Mouse (Mus musculus) kidney, embryonic 15.5 days (tissue): ENCODE measurements around the gene Os9. TPM values are rescaled to one million over a fixed set of nuclear protein-coding genes. Genes with fewer than 3 reads are reported as not detected.

Experiments
- ATAC-seq: fragments of 200-750 bp; cut with Nextera tagmentation; replicated peaks from 2 replicates; pipeline ENCODE4 v1.8.0; 2017; ENCODE audit warnings: moderate TSS enrichment; ENCODE audit not compliant: low FRiP score
- H3K27ac ChIP-seq: fragments of 300-500 bp; sonication (generic); 2 replicates; pipeline ENCODE4 v1.5.1; 2015; ENCODE audit warnings: mild to moderate bottlenecking, inconsistent platforms
- H3K27me3 ChIP-seq: fragments of 300-500 bp; sonication (generic); 2 replicates; pipeline ENCODE4 v1.6.1; 2015; ENCODE audit warnings: inconsistent platforms
- H3K36me3 ChIP-seq: fragments of 300-500 bp; sonication (generic); 2 replicates; pipeline ENCODE4 v1.6.1; 2015; ENCODE audit warnings: inconsistent platforms
- H3K4me1 ChIP-seq: fragments of 300-500 bp; sonication (generic); 2 replicates; pipeline ENCODE4 v1.6.1; 2015; ENCODE audit warnings: inconsistent platforms
- H3K4me2 ChIP-seq: fragments of 300-500 bp; sonication (generic); 2 replicates; pipeline ENCODE4 v1.6.1; 2015; ENCODE audit warnings: moderate library complexity, mild to moderate bottlenecking, inconsistent platforms
- H3K4me3 ChIP-seq: fragments of 300-500 bp; sonication (generic); replicated peaks from 2 replicates; pipeline ENCODE4 v1.5.1; 2015; ENCODE audit warnings: mild to moderate bottlenecking, inconsistent platforms
- H3K9ac ChIP-seq: fragments of 300-500 bp; sonication (generic); 2 replicates; pipeline ENCODE4 v1.6.1; 2015; ENCODE audit warnings: mild to moderate bottlenecking, inconsistent platforms
- H3K9me3 ChIP-seq: fragments of 300-500 bp; sonication (generic); replicated peaks from 2 replicates; pipeline ENCODE4 v1.6.1; 2016; ENCODE audit warnings: inconsistent platforms
- WGBS: fragments of 180-500 bp; shearing (Covaris S2); methylation state at CpG from one replicate; pipeline ENCODE4 v1.1.7; 2015; ENCODE audit warnings: mixed read lengths; 5-methylcytosine and 5-hydroxymethylcytosine counted together
- polyA plus RNA-seq: library from polyadenylated mRNA; unstranded; fragments of >200 nt; fragmentation: Nextera tagmentation; extraction: Ambion mirVana; gene quantifications from 2 replicates; pipeline ENCODE4 v1.2.1, GENCODE M21; 2015

Gene Os9
- polyA plus RNA-seq, 1 experiment from 2014 or later = 94.0 TPM

DNA sequence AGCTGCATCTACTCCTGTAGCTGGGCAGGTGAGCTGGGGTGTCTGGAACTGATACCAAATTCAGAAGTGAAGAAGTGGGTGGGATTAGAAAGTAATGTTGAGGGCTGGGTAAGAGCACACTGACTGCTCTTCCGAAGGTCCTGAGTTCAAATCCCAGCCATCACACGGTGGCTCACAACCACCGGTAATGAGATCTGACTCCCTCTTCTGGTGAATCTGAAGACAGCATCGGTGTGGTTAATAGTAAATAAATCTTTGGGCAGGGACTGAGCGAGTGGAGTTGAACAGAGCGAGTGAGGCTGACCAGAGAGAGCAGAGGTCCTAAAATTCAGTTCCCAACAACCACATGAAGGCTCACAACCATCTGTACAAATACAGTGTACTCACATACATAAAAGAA, 35.3 kb downstream of the Os9 start:
- Histone ChIP-seq H3K4me2 (no peak overlapping the region), H3K9me3 (no peaks in the 10 kb centered on the region), H3K27ac (no peak overlapping the region), H3K4me3 (no peak overlapping the region), H3K4me1 (peaks cover 23% of the 10 kb centered on the region), H3K9ac (no peak overlapping the region), H3K27me3 (peaks cover 92% of the 10 kb centered on the region), H3K36me3 (no peaks in the 10 kb centered on the region)
- 70% methylated on average over 6 of the region's 6 CpGs for WGBS
- ATAC-seq = no peak

DNA sequence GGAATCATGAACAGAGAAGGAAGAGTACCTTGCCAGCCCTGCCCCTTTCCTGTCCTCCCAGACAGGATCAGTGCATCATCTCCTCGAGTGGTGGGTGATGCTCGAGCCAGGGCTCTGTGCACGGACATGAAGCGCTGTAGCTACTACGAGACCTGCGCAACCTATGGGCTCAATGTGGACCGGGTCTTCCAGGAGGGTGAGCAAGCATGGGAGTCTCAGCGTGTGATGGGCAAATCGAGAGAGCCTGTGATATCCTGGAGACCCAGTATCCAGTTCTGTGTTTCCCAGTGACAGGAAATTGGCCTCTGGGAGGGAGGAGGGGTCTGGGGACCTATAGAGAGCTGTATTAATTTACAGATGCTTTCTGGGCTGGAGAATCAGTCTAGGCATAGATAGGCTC, 35.9 kb downstream of the Os9 start:
- H3K9ac ChIP-seq = no peak overlapping the region
- WGBS = 82% methylated on average over 9 of the region's 9 CpGs

DNA sequence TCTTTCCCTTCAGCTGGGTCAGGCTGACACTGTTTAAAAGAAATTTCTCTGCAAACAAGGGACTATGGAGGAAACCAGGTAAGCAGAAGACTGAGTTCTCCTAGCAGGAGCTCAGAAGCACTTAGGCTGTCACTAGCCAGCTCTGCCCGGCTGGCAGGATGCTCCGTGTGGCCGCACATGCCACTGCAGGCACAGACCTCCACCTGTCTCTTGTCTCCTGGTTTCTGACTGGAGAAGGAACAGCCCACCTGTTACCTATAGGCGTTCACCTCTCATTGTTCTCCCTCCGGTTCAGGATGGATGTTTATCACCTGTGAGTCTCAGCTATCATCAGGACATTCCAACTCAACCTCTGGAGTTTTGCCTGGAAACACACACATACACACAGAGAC, 37.0 kb downstream of the Os9 start:
- H3K4me3 ChIP-seq = no peak overlapping the region
- no peaks in the 10 kb centered on the region for H3K36me3 ChIP-seq
- H3K4me1 ChIP-seq = peaks cover 38% of the 10 kb centered on the region
- ATAC-seq = no peak
- H3K27me3 ChIP-seq = peaks cover 92% of the 10 kb centered on the region
- 28% methylated on average over 5 of the region's 5 CpGs for WGBS
- H3K9ac ChIP-seq = no peak overlapping the region
- no peak overlapping the region for H3K4me2 ChIP-seq
- H3K9me3 ChIP-seq = no peaks in the 10 kb centered on the region
- H3K27ac ChIP-seq = no peak overlapping the region

More for the DNA sequence above, 35.9 kb downstream of the Os9 start:
- Histone ChIP-seq H3K36me3 (no peaks in the 10 kb centered on the region), H3K4me2 (no peak overlapping the region), H3K4me3 (no peak overlapping the region), H3K4me1 (peaks cover 26% of the 10 kb centered on the region), H3K27me3 (peaks cover 92% of the 10 kb centered on the region), H3K9me3 (no peaks in the 10 kb centered on the region), H3K27ac (no peak overlapping the region)
- no peak for ATAC-seq

DNA sequence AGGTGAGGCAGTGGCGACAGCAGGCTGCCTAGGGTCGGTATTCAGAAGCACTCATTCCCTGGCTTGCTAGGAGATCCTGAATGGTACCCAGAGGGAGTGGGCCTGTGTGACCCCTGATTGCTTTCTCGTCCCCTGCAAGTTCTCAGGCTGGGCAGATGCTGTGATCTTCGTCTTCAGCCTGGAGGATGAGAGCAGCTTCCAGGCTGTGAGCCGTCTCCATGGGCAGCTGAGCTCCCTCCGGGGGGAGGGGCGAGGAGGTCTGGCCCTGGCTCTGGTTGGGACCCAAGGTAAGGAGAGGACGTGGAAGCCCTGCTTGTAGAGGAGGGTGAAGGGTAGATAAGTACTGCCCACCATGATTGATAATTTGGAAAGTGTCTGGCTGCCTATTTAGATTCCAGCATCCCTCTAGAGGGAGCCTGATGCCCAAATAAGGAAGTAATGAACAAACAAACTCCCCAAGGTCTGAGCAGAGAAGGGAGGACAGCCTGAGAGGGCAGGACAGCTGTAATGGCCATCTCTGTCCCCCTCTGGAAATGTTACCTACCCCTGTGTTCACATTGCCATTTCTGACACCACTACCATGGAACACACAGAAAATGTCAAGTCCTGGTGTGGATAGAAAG, 37.5 kb downstream of the Os9 start:
- H3K4me3 ChIP-seq = no peak overlapping the region
- peaks cover 43% of the 10 kb centered on the region for H3K4me1 ChIP-seq
- no peak for ATAC-seq
- H3K9ac ChIP-seq = no peak overlapping the region
- H3K9me3 ChIP-seq = no peaks in the 10 kb centered on the region
- peaks cover 93% of the 10 kb centered on the region for H3K27me3 ChIP-seq
- H3K27ac ChIP-seq = no peak overlapping the region
- H3K4me2 ChIP-seq = no peak overlapping the region
- H3K36me3 ChIP-seq = no peaks in the 10 kb centered on the region
- 27% methylated on average over 8 of the region's 8 CpGs for WGBS

DNA sequence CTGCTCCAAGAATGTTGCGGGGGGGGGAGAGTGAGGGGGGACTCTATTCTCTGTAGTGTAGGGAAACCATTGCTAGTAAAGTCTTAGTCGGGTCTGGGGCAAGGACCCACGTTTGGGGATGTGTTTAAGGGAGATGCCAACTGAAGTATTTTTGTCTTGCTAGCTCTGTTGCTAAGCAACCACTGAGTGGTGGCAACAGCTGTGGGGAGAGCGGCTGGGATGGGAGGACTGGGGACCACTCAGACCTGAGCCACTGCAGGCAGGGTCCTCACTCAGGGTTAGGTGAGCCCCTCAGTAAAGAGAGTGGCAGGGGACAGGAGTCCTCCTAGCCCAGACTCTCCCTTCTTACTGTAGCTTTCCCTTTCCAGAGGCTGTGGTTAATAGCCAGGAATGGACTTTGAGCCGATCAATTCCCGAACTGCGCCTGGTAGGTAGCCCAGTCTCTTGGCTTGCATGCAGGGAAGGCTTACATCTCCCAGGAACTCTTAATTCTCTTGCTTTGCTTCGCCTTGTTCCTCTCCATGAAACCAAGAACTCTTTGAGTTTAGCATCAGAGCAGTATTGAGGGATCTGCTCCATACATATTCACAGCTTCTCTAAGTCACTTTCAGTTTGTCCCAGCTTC, 38.8 kb downstream of the Os9 start:
- Histone ChIP-seq H3K9ac (no peak overlapping the region), H3K4me2 (no peak overlapping the region), H3K4me3 (no peak overlapping the region), H3K4me1 (peaks cover 50% of the 10 kb centered on the region), H3K27me3 (peaks cover 93% of the 10 kb centered on the region), H3K27ac (no peak overlapping the region), H3K36me3 (no peaks in the 10 kb centered on the region), H3K9me3 (no peaks in the 10 kb centered on the region)
- ATAC-seq = no peak
- 35% methylated on average over 8 of the region's 8 CpGs for whole genome bisulfite sequencing

DNA sequence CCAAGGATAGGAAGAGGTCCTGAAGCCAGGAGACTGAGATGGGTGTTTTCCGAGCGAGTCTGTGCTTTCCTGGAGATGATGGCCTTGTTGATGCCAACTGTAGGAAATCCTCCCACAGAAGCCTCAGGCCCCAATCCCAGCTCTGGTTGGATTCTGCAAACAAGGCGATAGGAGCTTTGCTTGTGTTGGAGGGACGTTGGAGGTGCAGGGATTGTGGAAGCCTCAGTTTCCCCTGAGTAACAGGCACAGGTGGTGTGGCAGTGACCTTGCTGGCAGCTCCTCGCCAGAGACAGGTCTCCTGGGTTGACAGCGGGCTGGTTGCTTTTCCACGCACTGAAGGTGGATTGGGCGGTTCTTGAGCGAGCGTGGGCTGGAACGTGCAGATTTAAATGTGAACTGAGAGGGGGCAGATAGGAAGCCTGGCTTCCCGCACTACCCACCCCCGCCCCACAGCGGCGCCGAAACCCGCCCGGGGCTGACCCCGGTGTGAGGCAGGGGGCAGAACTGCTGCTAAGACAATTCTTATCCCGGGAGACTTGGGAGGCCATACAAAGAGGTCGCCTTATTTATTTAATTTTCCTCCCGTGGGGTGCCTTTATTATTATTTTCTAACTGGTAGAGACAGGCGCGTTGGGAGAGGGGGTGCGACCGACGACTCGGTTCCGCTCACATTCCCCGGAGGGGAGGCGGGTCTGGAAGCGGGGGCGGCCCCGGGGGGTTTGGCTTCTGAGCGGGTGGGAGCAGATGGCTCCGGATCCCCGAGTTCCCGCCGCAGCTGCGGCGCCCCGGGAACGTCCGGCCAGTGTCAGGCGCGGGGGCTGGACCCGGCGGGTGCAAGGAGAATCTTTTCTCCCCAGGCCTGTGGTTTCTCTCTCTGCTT, 39.8 kb downstream of the Os9 start:
- Histone ChIP-seq H3K36me3 (no peaks in the 10 kb centered on the region), H3K9me3 (no peaks in the 10 kb centered on the region), H3K27me3 (peaks cover 96% of the 10 kb centered on the region), H3K9ac (no peak overlapping the region), H3K4me1 (peaks cover 50% of the 10 kb centered on the region), H3K27ac (no peak overlapping the region), H3K4me2 (peak overlapping the region; percentile 58), H3K4me3 (peak overlapping the region; percentile 53)
- no peak for ATAC-seq
- WGBS = 2% methylated on average over 48 of the region's 48 CpGs

DNA sequence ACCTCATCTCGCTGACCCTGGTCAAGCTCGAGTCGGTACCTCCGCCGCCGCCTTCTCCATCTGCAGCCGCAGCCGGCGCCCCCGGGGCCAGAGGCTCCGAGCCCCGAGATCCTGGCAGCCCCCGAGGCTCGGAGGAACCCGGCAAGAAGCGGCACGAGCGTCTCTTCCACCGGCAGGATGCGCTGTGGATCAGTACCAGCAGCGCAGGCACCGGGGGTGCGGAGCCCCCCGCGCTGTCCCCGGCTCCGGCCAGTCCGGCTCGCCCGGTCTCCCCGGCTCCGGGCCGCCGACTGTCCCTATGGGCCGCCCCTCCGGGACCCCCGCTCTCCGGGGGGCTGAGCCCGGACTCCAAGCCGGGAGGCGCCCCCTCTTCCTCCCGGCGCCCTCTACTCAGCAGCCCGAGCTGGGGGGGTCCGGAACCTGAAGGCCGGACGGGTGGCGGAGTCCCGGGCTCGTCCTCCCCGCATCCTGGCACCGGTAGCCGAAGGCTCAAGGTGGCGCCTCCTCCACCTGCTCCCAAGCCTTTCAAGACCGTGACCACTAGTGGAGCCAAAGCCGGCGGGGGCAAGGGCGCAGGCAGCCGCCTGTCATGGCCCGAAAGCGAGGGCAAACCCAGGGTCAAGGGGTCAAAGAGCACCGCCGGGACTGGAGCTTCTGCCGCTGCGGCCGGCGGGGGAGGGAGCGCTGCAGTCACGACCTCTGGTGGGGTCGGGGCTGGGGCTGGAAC, 41.1 kb downstream of the Os9 start:
- WGBS = 2% methylated on average over 69 of the region's 70 CpGs
- H3K4me2 ChIP-seq = peak overlapping the region; percentile 93
- H3K9me3 ChIP-seq = no peaks in the 10 kb centered on the region
- H3K27ac ChIP-seq = no peak overlapping the region
- peak overlapping the region; percentile 53 for H3K4me3 ChIP-seq
- peaks cover 50% of the 10 kb centered on the region for H3K4me1 ChIP-seq
- peak overlapping the region; percentile 47 for H3K9ac ChIP-seq
- 0 out of 2 replicates have a peak, but pooled peaks have one; percentile 10 for ATAC-seq
- peaks cover 99% of the 10 kb centered on the region for H3K27me3 ChIP-seq
- no peaks in the 10 kb centered on the region for H3K36me3 ChIP-seq

DNA sequence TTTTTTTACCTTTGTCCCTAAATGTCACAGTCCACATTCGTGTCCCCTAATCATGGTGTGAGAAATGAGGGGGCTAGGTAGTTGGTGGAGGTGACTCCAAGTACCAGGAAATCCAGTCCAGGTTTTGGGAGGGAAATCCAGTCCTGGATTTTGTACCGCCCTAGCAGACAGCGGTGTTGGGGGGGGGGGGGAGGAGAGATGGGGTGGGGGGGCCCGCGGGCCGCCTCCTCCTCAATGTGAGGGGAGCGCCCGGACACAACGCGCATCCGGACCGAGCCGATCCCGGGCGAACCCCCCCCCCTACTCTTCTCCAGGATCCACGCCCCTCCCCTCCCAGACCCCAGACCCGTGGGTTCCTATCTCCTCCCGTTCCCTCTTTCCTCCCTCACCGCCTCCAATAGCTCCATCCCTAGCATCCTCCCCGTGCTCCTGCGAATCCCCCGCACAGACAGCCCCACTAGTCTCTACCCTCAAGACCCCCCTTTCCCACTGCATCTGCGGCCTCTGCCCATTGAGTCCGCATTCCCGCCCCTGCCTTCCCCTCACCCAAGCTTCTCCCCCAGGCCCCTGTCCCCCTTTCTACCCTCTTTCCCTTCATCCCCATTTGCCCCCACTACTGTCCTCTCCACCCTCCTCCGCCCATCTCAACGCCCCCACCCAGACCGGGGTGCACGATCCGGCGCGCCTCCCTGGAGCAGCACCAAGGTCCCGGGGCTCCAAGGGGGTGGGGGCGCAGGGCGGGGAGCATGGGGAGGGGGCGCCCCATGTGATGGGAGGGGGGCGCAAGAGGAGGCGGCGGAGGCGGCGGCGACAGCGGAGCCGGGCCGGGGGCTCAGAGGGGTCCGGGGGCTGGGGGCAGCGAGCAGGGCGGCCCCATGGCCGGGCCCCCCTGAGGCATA, 42.0 kb downstream of the Os9 start:
- Histone ChIP-seq H3K4me1 (peaks cover 50% of the 10 kb centered on the region), H3K9me3 (no peaks in the 10 kb centered on the region), H3K36me3 (no peaks in the 10 kb centered on the region), H3K27me3 (peaks cover 90% of the 10 kb centered on the region), H3K4me2 (peak overlapping the region; percentile 93), H3K9ac (peak overlapping the region; percentile 47), H3K27ac (no peak overlapping the region), H3K4me3 (peak overlapping the region; percentile 53)
- ATAC-seq = peak; percentile 12; the same call in 1 of the 2 replicates
- WGBS = under 1% methylated on average over 47 of the region's 49 CpGs

DNA sequence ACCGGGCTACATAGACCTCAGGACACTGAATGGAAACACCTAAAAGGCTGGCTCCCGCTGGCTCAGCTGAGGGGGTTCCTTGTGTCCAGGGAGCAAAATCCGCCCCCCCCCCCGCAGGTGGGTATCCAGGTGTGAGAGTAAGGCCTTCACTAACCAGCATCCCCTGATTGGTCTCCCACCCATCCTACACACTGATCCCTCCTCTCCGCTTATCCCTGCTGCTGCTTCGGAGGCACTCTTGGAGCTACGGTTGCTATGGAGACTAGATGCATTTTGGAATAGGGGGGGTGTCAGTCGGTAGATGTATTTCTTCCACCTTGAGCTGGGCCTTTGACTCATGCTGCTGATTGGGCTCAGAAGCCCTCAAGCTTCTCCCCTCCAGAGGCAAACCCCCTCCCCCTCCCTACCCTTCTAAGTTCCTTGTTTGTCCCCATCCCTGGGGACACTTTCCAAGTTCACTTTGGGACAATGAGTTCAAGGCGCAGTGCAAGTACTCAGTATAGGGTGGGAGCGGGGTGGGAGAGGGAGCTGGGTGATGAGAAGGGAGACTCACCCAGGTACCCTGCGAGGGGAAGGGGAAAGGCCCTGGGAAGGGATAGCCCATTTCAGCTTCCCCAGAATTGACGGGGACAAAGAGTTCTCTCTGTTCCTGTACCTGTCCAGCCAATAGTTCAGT, 42.8 kb downstream of the Os9 start:
- WGBS = 4% methylated on average over 12 of the region's 12 CpGs
- Histone ChIP-seq H3K4me2 (peak overlapping the region; percentile 93), H3K9ac (no peak overlapping the region), H3K27me3 (peaks cover 82% of the 10 kb centered on the region), H3K36me3 (no peaks in the 10 kb centered on the region), H3K9me3 (no peaks in the 10 kb centered on the region), H3K27ac (no peak overlapping the region), H3K4me3 (peak overlapping the region; percentile 53), H3K4me1 (peaks cover 47% of the 10 kb centered on the region)
- ATAC-seq = no peak

DNA sequence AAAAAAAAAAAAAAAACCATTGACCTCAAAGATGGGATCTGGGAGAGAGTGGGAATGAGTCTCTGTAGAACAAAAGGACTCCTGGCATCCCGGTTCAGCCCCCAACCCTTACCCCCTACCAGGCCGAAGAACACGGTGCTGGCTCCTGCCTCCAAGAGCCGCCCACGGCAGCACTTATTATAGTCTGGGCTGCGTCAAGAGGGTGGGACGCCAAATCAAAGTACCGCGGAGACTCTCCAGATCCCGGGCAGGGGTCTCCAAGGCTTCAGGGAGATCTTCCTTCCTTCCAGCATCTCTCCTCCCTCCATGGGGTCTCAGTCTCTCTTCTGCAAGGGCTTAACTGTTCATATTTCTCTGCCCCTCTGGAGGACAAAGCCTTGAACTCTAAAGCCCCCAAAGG, 43.4 kb downstream of the Os9 start:
- Histone ChIP-seq H3K9me3 (no peaks in the 10 kb centered on the region), H3K27me3 (peaks cover 76% of the 10 kb centered on the region), H3K27ac (no peak overlapping the region), H3K36me3 (no peaks in the 10 kb centered on the region), H3K9ac (no peak overlapping the region), H3K4me2 (no peak overlapping the region), H3K4me3 (no peak overlapping the region), H3K4me1 (peaks cover 46% of the 10 kb centered on the region)
- WGBS = 6% methylated on average over 10 of the region's 10 CpGs
- no peak for ATAC-seq

DNA sequence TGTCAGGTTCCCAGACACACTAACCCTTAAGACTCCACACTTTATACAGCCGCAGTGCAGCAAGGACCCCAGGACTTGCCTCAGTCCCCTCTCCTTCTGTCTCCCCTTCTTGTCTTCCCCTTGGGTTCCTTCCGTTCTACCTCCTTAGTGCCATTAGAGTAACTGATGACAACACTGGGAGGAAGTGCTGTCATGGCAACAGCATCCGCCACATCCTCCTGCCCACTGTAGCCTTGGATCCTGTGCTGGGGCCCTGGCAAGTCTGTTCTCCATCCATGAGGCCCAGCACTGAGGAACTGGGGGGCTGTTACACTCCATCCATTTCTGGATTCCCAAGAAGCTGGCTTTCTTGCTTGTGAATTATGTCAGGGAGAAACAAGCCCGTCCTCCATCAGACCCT, 44.8 kb downstream of the Os9 start:
- H3K27me3 ChIP-seq = peaks cover 62% of the 10 kb centered on the region
- H3K4me2 ChIP-seq = no peak overlapping the region
- no peaks in the 10 kb centered on the region for H3K9me3 ChIP-seq
- H3K4me1 ChIP-seq = peaks cover 36% of the 10 kb centered on the region
- no peaks in the 10 kb centered on the region for H3K36me3 ChIP-seq
- 34% methylated on average over 4 of the region's 4 CpGs for WGBS
- H3K4me3 ChIP-seq = no peak overlapping the region
- no peak for ATAC-seq
- H3K27ac ChIP-seq = no peak overlapping the region
- H3K9ac ChIP-seq = no peak overlapping the region
